In the genomic region with DNA sequence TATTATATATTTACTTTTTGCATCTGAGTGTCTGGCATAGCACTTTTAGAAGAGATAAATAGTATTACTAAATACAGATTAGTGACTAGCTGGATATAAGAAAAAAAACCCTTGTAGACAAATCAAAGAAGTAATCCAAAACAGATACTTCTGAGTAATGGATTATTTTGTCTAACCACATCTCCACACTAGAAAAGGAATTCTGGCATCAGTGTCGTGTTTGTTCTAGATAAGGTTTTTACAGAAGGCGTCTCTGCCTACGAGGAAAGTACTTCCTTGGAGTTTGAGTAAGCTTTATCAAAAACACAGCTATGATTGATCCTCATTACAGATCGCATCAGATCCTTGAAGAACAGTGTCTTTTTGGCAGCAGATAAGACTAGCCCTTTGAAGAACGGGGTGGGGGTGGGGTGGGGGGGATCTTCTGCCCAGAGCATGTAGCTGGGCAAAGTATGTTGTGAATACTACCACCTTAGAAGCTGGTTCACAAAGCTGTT, we compare ENCODE assay signal across 8 mouse cellular contexts. TPM values are rescaled to one million over a fixed set of nuclear protein-coding genes. Genes with fewer than 3 reads are reported as not detected.
A peak's percentile ranks its signal among the peaks of the same experiment; 100 is the strongest.
DNase-seq lines count a peak whose midpoint lies in the region; ATAC-seq lines count a peak whose summit lies in the region.

No protein-coding gene starts in this region.

- H3K9ac ChIP-seq in kidney, embryonic 15.5 days: peak overlapping the region; percentile 88
- peak overlapping the region; percentile 86 for H3K9ac ChIP-seq in hindbrain, embryonic 15.5 days
- peak overlapping the region; percentile 91 for H3K9ac ChIP-seq in midbrain, embryonic 14.5 days (replicated peaks; ENCODE audit: low read length)

- WGBS in kidney, embryonic 15.5 days: 17% methylated on average over 5 of the region's 5 CpGs
- WGBS in hindbrain, embryonic 15.5 days: 34% methylated on average over 5 of the region's 5 CpGs
- WGBS in midbrain, embryonic 14.5 days: 33% methylated on average over 5 of the region's 5 CpGs

- peak overlapping the region; percentile 89 for H3K4me3 ChIP-seq in kidney, embryonic 15.5 days (replicated peaks)
- peak overlapping the region; percentile 99 for H3K4me3 ChIP-seq in brown adipose tissue, adult 24 weeks (ENCODE audit: insufficient read depth, low read depth, low read length)
- peak overlapping the region; percentile 94 for H3K4me3 ChIP-seq in hindbrain, embryonic 15.5 days
- H3K4me3 ChIP-seq in midbrain, embryonic 14.5 days (replicated peaks; ENCODE audit: low read depth, low read length): peak overlapping the region; percentile 80

- no peaks in the 10 kb centered on the region for H3K27me3 ChIP-seq in kidney, embryonic 15.5 days
- H3K27me3 ChIP-seq in hindbrain, embryonic 15.5 days: no peaks in the 10 kb centered on the region
- no peaks in the 10 kb centered on the region for H3K27me3 ChIP-seq in midbrain, embryonic 14.5 days (ENCODE audit: control insufficient read depth, insufficient read depth, low read length)

- peaks cover 4% of the 10 kb centered on the region; the same call in 1 of the 2 replicates for H3K36me3 ChIP-seq in kidney, embryonic 15.5 days
- no peaks in the 10 kb centered on the region for H3K36me3 ChIP-seq in hindbrain, embryonic 15.5 days
- H3K36me3 ChIP-seq in midbrain, embryonic 14.5 days (ENCODE audit: control insufficient read depth, insufficient read depth, low read length): no peaks in the 10 kb centered on the region

- H3K4me2 ChIP-seq in kidney, embryonic 15.5 days: peak overlapping the region; percentile 86
- H3K4me2 ChIP-seq in hindbrain, embryonic 15.5 days: peak overlapping the region; percentile 63
- H3K4me2 ChIP-seq in midbrain, embryonic 14.5 days (ENCODE audit: low read length): peak overlapping the region; percentile 75

- DNase-seq in kidney, adult 8-10 months: no peak
- no peak for DNase-seq in midbrain, embryonic 14.5 days
- no peak for DNase-seq in frontal cortex, adult 2 months (ENCODE audit: extremely low spot score in 1 of 2, low spot score in 1 of 2)
- no peak for DNase-seq in embryo, embryonic 11 days
- no peak for DNase-seq in right cerebral cortex, postnatal 25 days

- no peaks in the 10 kb centered on the region for H3K9me3 ChIP-seq in kidney, embryonic 15.5 days (replicated peaks)
- no peaks in the 10 kb centered on the region for H3K9me3 ChIP-seq in hindbrain, embryonic 15.5 days
- no peaks in the 10 kb centered on the region for H3K9me3 ChIP-seq in midbrain, embryonic 14.5 days (ENCODE audit: control insufficient read depth, low read length)

- H3K27ac ChIP-seq in kidney, embryonic 15.5 days: peak overlapping the region; percentile 98
- H3K27ac ChIP-seq in brown adipose tissue, adult 24 weeks (replicated peaks; ENCODE audit: low read depth, low read length): peak overlapping the region; percentile 71
- H3K27ac ChIP-seq in hindbrain, embryonic 15.5 days (replicated peaks): peak overlapping the region; percentile 97
- H3K27ac ChIP-seq in midbrain, embryonic 14.5 days (replicated peaks; ENCODE audit: low read depth, low read length): peak overlapping the region; percentile 92; the same call in 1 of the 2 replicates

- no peak for ATAC-seq in kidney, embryonic 15.5 days (replicated peaks; ENCODE audit: low FRiP score)
- ATAC-seq in hindbrain, embryonic 15.5 days (ENCODE audit: low FRiP score, low read depth): no peak
- no peak for ATAC-seq in midbrain, embryonic 14.5 days (ENCODE audit: low FRiP score, low TSS enrichment)

- H3K4me1 ChIP-seq in kidney, embryonic 15.5 days: peaks cover 29% of the 10 kb centered on the region
- H3K4me1 ChIP-seq in brown adipose tissue, adult 24 weeks (ENCODE audit: control insufficient read depth, insufficient read depth, insufficient read length, low read length): no peaks in the 10 kb centered on the region
- H3K4me1 ChIP-seq in hindbrain, embryonic 15.5 days (replicated peaks): peaks cover 19% of the 10 kb centered on the region
- peaks cover 11% of the 10 kb centered on the region; the same call in 1 of the 2 replicates for H3K4me1 ChIP-seq in midbrain, embryonic 14.5 days (ENCODE audit: control insufficient read depth, insufficient read depth, low read length)

RNA-seq across cellular contexts. Expression of gene Cers5, which starts 1.6 kb away (rescaled TPM):
- 79.9 and 81.6 TPM in 2 replicates for polyA plus RNA-seq in kidney, embryonic 15.5 days (2015; fragmentation: Nextera tagmentation; extraction: Ambion mirVana)
- 16.6 and 18.9 TPM in 2 replicates for polyA plus RNA-seq in brown adipose tissue, adult 24 weeks (2012; ENCODE audit: insufficient read depth, insufficient read length, missing spikeins)
- 85.8 and 89.9 TPM in 2 replicates for polyA plus RNA-seq in hindbrain, embryonic 15.5 days (2015; fragmentation: Nextera tagmentation; extraction: Ambion mirVana)
- 70.9 and 74.5 TPM in 2 replicates for polyA plus RNA-seq in midbrain, embryonic 14.5 days (2014; fragmentation: Nextera tagmentation; extraction: Ambion mirVana)
- 45.7 and 48.0 TPM in 2 replicates for polyA plus RNA-seq in frontal cortex, adult 2 months (2012; rRNA removed)

RNA-seq across cellular contexts. Expression of gene Cox14, which starts 45.6 kb away (rescaled TPM):
- 184 and 185 TPM in 2 replicates for polyA plus RNA-seq in kidney, embryonic 15.5 days (2015; fragmentation: Nextera tagmentation; extraction: Ambion mirVana)
- polyA plus RNA-seq in brown adipose tissue, adult 24 weeks (2012; ENCODE audit: insufficient read depth, insufficient read length, missing spikeins): 189 and 242 TPM in 2 replicates
- 171 and 178 TPM in 2 replicates for polyA plus RNA-seq in hindbrain, embryonic 15.5 days (2015; fragmentation: Nextera tagmentation; extraction: Ambion mirVana)
- 168 and 206 TPM in 2 replicates for polyA plus RNA-seq in midbrain, embryonic 14.5 days (2014; fragmentation: Nextera tagmentation; extraction: Ambion mirVana)
- 218 and 238 TPM in 2 replicates for polyA plus RNA-seq in frontal cortex, adult 2 months (2012; rRNA removed)

RNA-seq across cellular contexts. Expression of gene Gpd1, which starts 53.7 kb away (rescaled TPM):
- polyA plus RNA-seq in kidney, embryonic 15.5 days (2015; fragmentation: Nextera tagmentation; extraction: Ambion mirVana): 23.0 and 28.5 TPM in 2 replicates
- 4,943 and 5,428 TPM in 2 replicates for polyA plus RNA-seq in brown adipose tissue, adult 24 weeks (2012; ENCODE audit: insufficient read depth, insufficient read length, missing spikeins)
- 3.6 and 4.7 TPM in 2 replicates for polyA plus RNA-seq in hindbrain, embryonic 15.5 days (2015; fragmentation: Nextera tagmentation; extraction: Ambion mirVana)
- 0.92 and 1.7 TPM in 2 replicates for polyA plus RNA-seq in midbrain, embryonic 14.5 days (2014; fragmentation: Nextera tagmentation; extraction: Ambion mirVana)
- polyA plus RNA-seq in frontal cortex, adult 2 months (2012; rRNA removed): 52.2 and 56.5 TPM in 2 replicates

Comparison
In these comparisons a context has a peak if more than half of its experiments do, and no peak if none do; other contexts are left out.
1. RNA of gene Gpd1, which starts 53.7 kb away (polyA plus RNA-seq): 4,943 to 5,428 TPM in brown adipose tissue, adult 24 weeks; 52.2 to 56.5 TPM in frontal cortex, adult 2 months, 23.0 to 28.5 TPM in kidney, embryonic 15.5 days, 3.6 to 4.7 TPM in hindbrain, embryonic 15.5 days and 0.92 to 1.7 TPM in midbrain, embryonic 14.5 days; every median in the first group is over 10 times any median in the second.
2. Peak in every context shown above with its lines, with median percentiles within 50 percentile points of each other: H3K27ac ChIP-seq, H3K4me2 ChIP-seq, H3K4me3 ChIP-seq and H3K9ac ChIP-seq.